Mouse (Mus musculus) T-helper 1 cell (primary cell): Measurements from ENCODE around the gene Zfp445.

Experiments used
- in situ Hi-C: fragments of 300-600 bp; cut with MboI, MseI; formaldehyde crosslinking; loops from one replicate; pipeline ENCODE4 v1.15.1; 2025; ENCODE audit warnings: high pct_unique_total_duplicates

Gene Zfp445

GRCm38 (mm10) chr9:122836790-122837189, 29.0 kb downstream of the Zfp445 start:
- in situ Hi-C loops = no loop called here

- in situ Hi-C loops = no loop called here
Observed at GRCm38 (mm10) chr9:122836126-122836525, 29.7 kb downstream of the Zfp445 start.

- in situ Hi-C loops = no loop called here
Observed at GRCm38 (mm10) chr9:122829826-122830380, 35.9 kb downstream of the Zfp445 start.

- in situ Hi-C loops = no loop called here
Observed at GRCm38 (mm10) chr9:122826743-122827142, 39.1 kb downstream of the Zfp445 start.

- in situ Hi-C loops = no loop called here
Observed at GRCm38 (mm10) chr9:122823374-122824017, 42.3 kb downstream of the Zfp445 start.

- in situ Hi-C loops = no loop called here
Observed at GRCm38 (mm10) chr9:122815239-122815851, 50.5 kb downstream of the Zfp445 start.

- in situ Hi-C loops = no loop called here
Observed at GRCm38 (mm10) chr9:122814775-122815174, 51.0 kb downstream of the Zfp445 start.

- in situ Hi-C loops = no loop called here
Observed at GRCm38 (mm10) chr9:122812386-122812785, 53.4 kb downstream of the Zfp445 start.

- in situ Hi-C loops = no loop called here
Observed at GRCm38 (mm10) chr9:122810212-122810611, 55.6 kb downstream of the Zfp445 start.

GRCm38 (mm10) chr9:122807186-122807585, 58.6 kb downstream of the Zfp445 start:
- in situ Hi-C loops = loop anchor here (5.0 kb wide), 1 partner anchor 80 kb away; the partner anchor contains the start of gene Zkscan7

GRCm38 (mm10) chr9:122805845-122806341, 59.9 kb downstream of the Zfp445 start:
- in situ Hi-C loops = loop anchor here (5.0 kb wide), 1 partner anchor 81 kb away; the partner anchor contains the start of gene Zkscan7

- in situ Hi-C loops = loop anchor here (5.0 kb wide), 1 partner anchor 82 kb away; the partner anchor contains the start of gene Zkscan7
Observed at GRCm38 (mm10) chr9:122805053-122805844, 60.6 kb downstream of the Zfp445 start, which contains the start of gene Tcaim. Gene Tcaim (plus strand): TSS chr9:122805539.
